26 mouse cellular contexts compared by ENCODE assay signal in the genomic region with DNA sequence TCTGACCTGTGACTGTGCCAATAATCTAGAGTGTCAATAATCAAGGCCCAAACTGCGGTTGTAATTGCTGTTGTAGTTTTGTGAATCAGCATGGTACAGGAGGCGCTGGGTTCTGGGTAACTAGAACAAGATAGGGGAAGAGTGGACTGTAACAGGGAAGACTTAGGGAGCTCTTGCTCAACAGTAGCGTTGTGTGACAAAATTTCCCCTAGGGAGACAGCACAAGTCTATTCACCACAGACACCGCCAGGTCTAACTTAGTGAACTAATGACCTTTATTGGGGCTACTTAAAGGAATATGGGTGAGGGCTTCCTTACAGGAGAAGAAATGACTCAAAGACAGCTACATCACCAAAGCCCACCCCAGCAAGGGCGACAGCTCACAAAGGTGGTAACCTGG.
"Had no signal": no experiment of that assay in that cellular context is flagged by ENCODE, and none has a peak within 500 bp of the region (broad histone marks: within the 10 kb centered on the region; RNA-seq: fewer than 3 reads in every experiment).

No protein-coding gene starts in this region.

- H3K4me2 ChIP-seq: heart, embryonic 12.5 days; hindbrain, embryonic 13.5 days; hindbrain, embryonic 15.5 days; kidney, embryonic 15.5 days; limb, embryonic 12.5 days; liver, embryonic 11.5 days had no signal

- H3K36me3 ChIP-seq: heart, embryonic 10.5 days; heart, embryonic 12.5 days; hindbrain, embryonic 10.5 days; hindbrain, embryonic 13.5 days; hindbrain, embryonic 15.5 days; kidney, embryonic 15.5 days; limb, embryonic 10.5 days; limb, embryonic 12.5 days had no signal

- H3K9me3 ChIP-seq: heart, embryonic 10.5 days; heart, embryonic 12.5 days; hindbrain, embryonic 10.5 days; hindbrain, embryonic 13.5 days; hindbrain, embryonic 15.5 days; kidney, embryonic 15.5 days; limb, embryonic 10.5 days; limb, embryonic 12.5 days had no signal

- H3K27me3 ChIP-seq: heart, embryonic 12.5 days; hindbrain, embryonic 13.5 days; hindbrain, embryonic 15.5 days; kidney, embryonic 15.5 days; limb, embryonic 12.5 days had no signal

- DNase-seq: gastrocnemius, adult 2 months; gastrocnemius, postnatal 10 days; gastrocnemius, postnatal 25 days; heart, adult 18-20 months; heart, postnatal 10 days; heart, postnatal 4 days; kidney, adult 11 months; kidney, adult 2 months; kidney, adult 9 months; kidney, postnatal 25 days; kidney, postnatal 4 days; liver had no signal

- ATAC-seq: hindbrain, postnatal 0 days; intestine, embryonic 16.5 days had no signal

- H3K9ac ChIP-seq: heart, embryonic 12.5 days; hindbrain, embryonic 13.5 days; hindbrain, embryonic 15.5 days; kidney, embryonic 15.5 days; limb, embryonic 12.5 days had no signal

- H3K4me3 ChIP-seq: gastrocnemius, adult 2 months; heart, embryonic 10.5 days; heart, embryonic 12.5 days; hindbrain, embryonic 10.5 days; hindbrain, embryonic 13.5 days; hindbrain, embryonic 15.5 days; kidney, embryonic 15.5 days; layer of hippocampus, adult 2 months; left cerebral cortex, adult 2 months; limb, embryonic 10.5 days; limb, embryonic 12.5 days had no signal

- H3K4me1 ChIP-seq: hindbrain, embryonic 10.5 days had no signal

- H3K27ac ChIP-seq: gastrocnemius, adult 2 months; heart, embryonic 10.5 days; hindbrain, embryonic 10.5 days; hindbrain, embryonic 13.5 days; hindbrain, embryonic 15.5 days; hindbrain, postnatal 0 days; kidney, embryonic 15.5 days; kidney, postnatal 0 days; layer of hippocampus, adult 2 months; left cerebral cortex, adult 2 months; limb, embryonic 10.5 days; limb, embryonic 12.5 days had no signal
